Comparison of ENCODE assay signal across 10 mouse cellular contexts in genomic region chr7:63802751-63803150, GRCm38 (mm10).
DNase-seq lines count a peak whose midpoint lies in the region; ATAC-seq lines count a peak whose summit lies in the region.
"Had no signal": no experiment of that assay in that cellular context is flagged by ENCODE, and none has a peak within 500 bp of the region (broad histone marks: within the 10 kb centered on the region; RNA-seq: fewer than 3 reads in every experiment).

No protein-coding gene starts in this region.

- ATAC-seq in heart, embryonic 12.5 days (ENCODE audit: insufficient number of reproducible peaks, low FRiP score), result no peak
- ATAC-seq in cerebellum, adult (ENCODE audit: insufficient number of reproducible peaks, low FRiP score, low TSS enrichment), result no peak
- no peak for ATAC-seq in megakaryocyte progenitor cell, adult 5-6 weeks (replicated peaks; ENCODE audit: poor library complexity)
- ATAC-seq: inflammation-experienced regulatory T-cells, adult 6 months had no signal

- no peaks in the 10 kb centered on the region for H3K27me3 ChIP-seq in heart, embryonic 12.5 days (replicated peaks)

- H3K36me3 ChIP-seq in heart, embryonic 12.5 days, result no peaks in the 10 kb centered on the region

- H3K9ac ChIP-seq in heart, embryonic 12.5 days, result no peak overlapping the region
- H3K9ac ChIP-seq: lung, embryonic 14.5 days had no signal

- H3K4me1 ChIP-seq in heart, embryonic 12.5 days (replicated peaks), result no peaks in the 10 kb centered on the region

- no peak overlapping the region for H3K27ac ChIP-seq in heart, embryonic 12.5 days (ENCODE audit: poor library complexity, severe bottlenecking)

- H3K4me3 ChIP-seq in heart, embryonic 12.5 days, result no peak overlapping the region

- H3K4me2 ChIP-seq in heart, embryonic 12.5 days, result no peak overlapping the region
- H3K4me2 ChIP-seq: lung, embryonic 14.5 days had no signal

- peak; percentile 74 to 81 for DNase-seq in heart, adult 18-20 months
- peak; percentile 73 for DNase-seq in 416B (ENCODE audit: low read depth)
- DNase-seq in c-Kit-positive CD71-negative TER-119-negative erythroid progenitor cells, embryonic 14.5 days (ENCODE audit: low read depth), result peak; percentile 42
- peak; percentile 53 to 77 for DNase-seq in kidney, postnatal 36 days
- no peak for DNase-seq in embryo, embryonic 9.5 days (ENCODE audit: extremely low spot score)
- DNase-seq: lung, embryonic 14.5 days had no signal

- 89% methylated on average over 21 of the region's 21 CpGs for WGBS in heart, embryonic 12.5 days

- H3K9me3 ChIP-seq in heart, embryonic 12.5 days (replicated peaks), result peaks cover 2% of the 10 kb centered on the region; the same call in 1 of the 2 replicates
